Mouse (Mus musculus): ENCODE data around the gene Map3k13.
A peak's percentile ranks its signal among the peaks of the same experiment; 100 is the strongest.
"Not testable (repeated sequence)": the region's sequence is repeated elsewhere in the genome, so short reads cannot be mapped to it uniquely, and the experiment has no call there.

The Map3k13 gene

GRCm38 (mm10) chr16:21793875-21794696 is at the start of gene Map3k13:
Gene Map3k13, plus strand, starts transcription at chr16:21794346.
- DNase-seq (ENCODE audit: low spot score in 2 of 2), result peak; percentile 97 to 98

- DNase-seq (ENCODE audit: low spot score in 2 of 2), result no peak
These were observed 35.7 kb upstream of the Map3k13 start for GRCm38 (mm10) chr16:21758447-21758846.

- DNase-seq (ENCODE audit: low spot score in 2 of 2), result peak in 1 of 2 experiments; percentile 41
These were observed 25.9 kb upstream of the Map3k13 start for GRCm38 (mm10) chr16:21768255-21768654.

DNA sequence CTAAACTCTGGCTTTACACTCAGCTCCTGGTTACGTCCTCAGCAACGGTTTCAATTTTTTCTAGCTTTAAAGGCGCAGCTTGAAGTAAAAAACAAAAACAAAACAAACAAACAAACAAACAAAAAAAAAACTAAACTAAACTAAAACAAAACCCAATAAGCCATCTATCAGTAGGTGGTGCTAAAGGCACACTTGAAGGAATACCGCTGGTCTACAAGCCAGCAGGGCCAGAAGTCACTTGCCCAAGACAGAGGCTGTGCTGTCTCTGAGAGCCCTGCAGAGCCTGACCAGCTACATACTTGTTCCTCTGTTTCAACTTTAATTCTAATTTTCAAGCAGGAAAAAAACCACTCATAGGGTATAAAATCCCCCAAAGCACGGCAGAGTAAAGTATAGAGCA is 24.5 kb upstream of the Map3k13 start:
- DNase-seq (ENCODE audit: low spot score in 2 of 2), result no peak

- no peak for DNase-seq (ENCODE audit: low spot score in 2 of 2)
These were observed 19.4 kb upstream of the Map3k13 start for GRCm38 (mm10) chr16:21774725-21775124.

- no peak for DNase-seq (ENCODE audit: low spot score in 2 of 2)
These were observed 15.8 kb upstream of the Map3k13 start for GRCm38 (mm10) chr16:21778293-21778866.

GRCm38 (mm10) chr16:21779149-21779548 is 15.0 kb upstream of the Map3k13 start:
- no peak for DNase-seq (ENCODE audit: low spot score in 2 of 2)

DNA sequence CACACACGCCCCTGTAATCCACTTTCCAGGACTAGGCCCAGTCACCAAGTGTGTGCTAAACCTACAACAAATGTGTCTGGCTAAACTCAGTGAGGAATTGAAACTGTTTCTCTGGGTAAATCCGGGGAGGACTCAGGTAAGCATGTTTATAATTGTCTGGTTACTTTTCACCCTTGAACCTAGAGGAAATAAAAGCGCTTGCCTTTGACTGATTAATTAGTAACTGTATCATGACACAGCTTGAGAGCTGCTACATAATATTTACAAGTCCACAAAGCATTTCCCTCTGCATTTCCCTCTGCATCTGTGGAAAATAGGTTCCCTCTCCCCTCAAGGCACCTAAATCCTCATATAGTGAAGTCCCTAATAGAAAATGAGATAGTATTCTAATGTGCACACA is 12.9 kb upstream of the Map3k13 start:
- DNase-seq (ENCODE audit: low spot score in 2 of 2), result no peak

DNA sequence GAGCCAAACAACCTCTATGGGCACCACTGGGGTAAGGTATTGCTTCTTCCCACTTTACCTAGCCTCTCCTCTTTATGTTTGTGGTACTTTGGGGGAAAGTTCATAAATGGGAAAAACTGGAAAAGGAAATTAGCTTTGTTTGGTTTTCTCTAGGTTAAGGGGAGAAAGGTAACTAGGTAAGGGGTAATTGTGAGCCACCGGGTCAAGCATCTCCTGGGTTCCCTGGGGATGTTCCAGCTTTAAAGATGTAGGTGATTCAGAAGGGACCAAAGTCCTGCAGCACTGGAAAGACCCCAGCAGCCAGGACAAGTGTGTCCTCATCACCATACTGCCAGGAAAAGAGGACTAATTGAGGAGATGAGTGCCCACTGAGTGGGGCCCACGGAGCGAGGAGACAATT is 12.3 kb upstream of the Map3k13 start:
- DNase-seq (ENCODE audit: low spot score in 2 of 2), result no peak

GRCm38 (mm10) chr16:21782807-21783206 is 11.3 kb upstream of the Map3k13 start:
- DNase-seq (ENCODE audit: low spot score in 2 of 2), result no peak

DNA sequence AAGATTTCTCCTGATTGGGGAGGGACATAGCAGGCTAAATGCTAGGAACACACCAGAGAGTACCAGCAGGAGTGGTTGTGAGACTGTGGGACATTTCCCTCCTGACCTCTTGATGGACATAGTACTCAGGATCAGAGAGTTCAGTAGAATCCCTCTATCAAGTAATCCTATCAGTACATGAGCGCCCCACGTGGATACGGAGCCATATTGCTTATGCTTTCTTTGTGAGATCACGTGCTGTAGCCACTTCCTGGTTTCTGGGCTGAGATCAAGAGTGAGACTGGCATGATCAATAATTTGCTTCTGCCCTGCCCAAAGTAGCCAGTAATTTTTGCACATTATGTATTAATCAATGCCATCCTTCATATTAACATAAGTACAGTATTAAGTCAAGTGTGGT is 9.1 kb upstream of the Map3k13 start:
- no peak for DNase-seq (ENCODE audit: low spot score in 2 of 2)

DNA sequence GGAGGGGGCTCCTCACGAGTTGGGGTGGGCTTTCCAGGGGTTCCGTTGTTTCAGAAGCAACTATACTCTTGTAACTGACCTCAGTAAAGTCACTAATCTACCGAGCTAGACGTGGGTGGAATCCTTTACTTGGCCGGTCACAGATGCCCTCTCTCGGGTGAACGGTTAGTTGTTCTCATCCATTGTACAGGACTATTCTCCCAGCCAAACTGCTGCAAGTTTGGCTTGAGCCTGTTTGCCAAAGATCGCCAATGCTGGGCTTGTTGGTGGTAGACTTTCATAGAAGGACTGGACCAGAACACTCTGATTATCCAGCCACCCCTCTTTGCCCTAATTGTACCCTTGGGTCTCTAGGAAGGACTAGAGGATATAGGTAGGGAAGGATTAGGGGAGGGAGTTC is 7.8 kb upstream of the Map3k13 start:
- DNase-seq (ENCODE audit: low spot score in 2 of 2), result no peak

DNA sequence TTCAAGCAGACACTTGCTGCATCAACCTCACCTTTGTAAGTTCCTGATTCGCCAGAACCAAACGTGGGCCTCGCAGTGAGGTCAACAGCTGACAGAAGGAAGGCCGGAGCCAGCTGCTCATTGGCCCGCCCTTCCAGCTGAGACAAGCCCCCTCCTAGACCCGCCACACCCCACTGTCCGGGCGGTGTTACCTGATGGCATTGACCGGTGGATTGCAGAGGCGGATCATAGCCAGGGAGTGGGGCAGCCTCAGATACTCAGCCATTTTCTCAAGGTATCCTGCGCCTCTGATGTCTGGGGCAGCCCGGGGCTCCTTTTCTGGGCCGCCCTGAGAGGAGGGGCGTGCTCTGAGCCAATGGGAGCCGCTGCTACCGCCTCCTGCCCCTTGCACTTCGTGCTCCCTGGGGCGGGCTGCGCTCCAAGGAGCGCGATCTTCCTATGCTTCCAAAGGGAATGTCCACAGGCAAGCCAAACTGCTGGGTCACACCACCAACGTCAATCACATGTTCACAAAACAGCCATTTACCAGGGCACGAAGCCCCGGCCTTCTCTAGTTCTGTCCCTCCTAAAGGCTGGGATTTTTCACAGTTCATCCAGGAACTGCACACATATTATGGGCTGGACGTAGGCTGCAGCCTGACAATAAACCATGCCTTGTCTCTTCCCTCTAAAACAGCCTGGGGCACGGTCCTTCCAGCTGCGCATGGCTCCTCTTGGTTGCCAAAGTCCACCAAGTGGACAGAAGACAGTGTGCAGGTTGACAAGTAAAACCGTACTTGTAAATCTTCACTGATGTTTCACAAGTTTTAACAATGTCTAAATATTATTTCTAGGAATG is 6.4 kb upstream of the Map3k13 start, which contains the start of gene Ehhadh:
Ehhadh (minus strand) TSS at position 292 of the 838 bp plus-strand sequence.
- peak; percentile 46 to 48 for DNase-seq (ENCODE audit: low spot score in 2 of 2)

DNA sequence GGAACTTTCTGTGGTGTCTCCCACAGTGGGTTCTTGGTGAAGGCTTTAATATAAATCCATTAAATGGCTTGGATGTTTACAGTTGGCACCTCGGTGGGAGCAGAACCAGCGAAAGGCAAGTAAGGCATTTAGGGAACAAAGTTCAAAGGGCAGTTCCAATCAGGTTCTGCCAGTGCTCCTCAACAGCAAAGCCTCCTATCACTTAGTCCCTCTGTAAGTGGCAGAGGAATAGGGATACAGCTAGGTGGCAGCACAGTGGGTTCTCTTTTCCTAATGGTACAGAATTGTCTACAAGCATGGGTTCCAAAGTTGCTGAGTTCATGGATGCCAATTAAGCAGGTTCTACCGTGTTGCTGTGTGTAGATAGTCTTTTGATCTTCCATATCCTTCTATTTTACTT is 5.6 kb upstream of the Map3k13 start:
- no peak for DNase-seq (ENCODE audit: low spot score in 2 of 2)

- no peak for DNase-seq (ENCODE audit: low spot score in 2 of 2)
These were observed 5.0 kb upstream of the Map3k13 start for GRCm38 (mm10) chr16:21789180-21789579.

DNA sequence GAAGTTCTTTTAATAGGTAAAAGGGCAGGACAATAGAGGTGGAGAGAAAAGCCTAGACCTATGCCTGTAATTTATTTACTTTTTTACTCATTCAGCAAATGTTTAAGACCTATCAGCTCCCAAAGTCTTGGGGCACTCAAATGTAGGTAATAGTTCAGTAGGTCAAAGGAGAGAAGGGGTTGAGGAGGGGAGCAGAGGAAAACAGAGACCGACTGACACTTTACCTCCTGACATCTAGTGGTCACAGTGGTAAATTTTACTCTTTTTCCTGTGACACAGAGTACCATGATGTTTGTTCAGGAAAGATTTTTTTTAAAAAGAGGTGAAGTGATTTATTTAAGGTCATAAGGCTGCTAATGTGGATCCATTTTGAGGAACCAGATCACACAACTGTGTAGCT is 3.7 kb upstream of the Map3k13 start:
- DNase-seq (ENCODE audit: low spot score in 2 of 2), result no peak

GRCm38 (mm10) chr16:21791779-21792178 is 2.4 kb upstream of the Map3k13 start:
- no peak for DNase-seq (ENCODE audit: low spot score in 2 of 2)

DNA sequence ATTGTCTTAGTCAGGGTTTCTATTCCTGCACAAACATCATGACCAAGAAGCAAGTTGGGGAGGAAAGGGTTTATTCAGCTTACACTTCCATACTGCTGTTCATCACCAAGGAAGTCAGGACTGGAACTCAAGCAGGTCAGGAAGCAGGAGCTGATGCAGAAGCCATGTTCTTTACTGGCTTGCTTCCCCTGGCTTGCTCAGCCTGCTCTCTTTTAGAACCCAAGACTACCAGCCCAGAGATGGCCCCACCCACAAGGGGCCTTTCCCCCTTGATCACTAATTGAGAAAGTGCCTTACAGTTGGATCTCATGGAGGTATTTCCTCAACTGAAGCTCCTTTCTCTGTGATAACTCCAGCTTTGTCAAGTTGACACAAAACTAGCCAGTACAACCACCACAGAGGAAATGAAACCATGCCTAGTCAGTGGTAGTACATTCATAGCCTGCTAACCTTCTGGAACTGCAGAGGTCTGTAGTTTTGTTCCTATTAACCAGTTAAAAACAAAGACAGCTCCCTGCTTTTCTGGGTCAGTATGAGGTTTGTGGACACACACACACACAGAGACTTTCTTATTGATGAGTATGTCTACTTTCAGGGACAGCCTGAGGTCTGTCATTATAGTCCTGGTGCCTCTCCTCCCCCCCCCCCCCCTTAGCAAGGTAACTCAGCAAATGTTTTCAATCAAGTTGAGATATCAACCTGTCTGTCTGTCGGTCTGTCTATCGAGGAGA is 901 bp upstream of the Map3k13 start:
- DNase-seq (ENCODE audit: low spot score in 2 of 2), result not testable (repeated sequence)

- no peak for DNase-seq (ENCODE audit: low spot score in 2 of 2)
These were observed 525 bp downstream of the Map3k13 start for GRCm38 (mm10) chr16:21794697-21795045.

GRCm38 (mm10) chr16:21795071-21795470 is 925 bp downstream of the Map3k13 start:
- DNase-seq (ENCODE audit: low spot score in 2 of 2), result no peak

GRCm38 (mm10) chr16:21804258-21804657 is 10.1 kb downstream of the Map3k13 start:
- DNase-seq (ENCODE audit: low spot score in 2 of 2), result no peak

DNA sequence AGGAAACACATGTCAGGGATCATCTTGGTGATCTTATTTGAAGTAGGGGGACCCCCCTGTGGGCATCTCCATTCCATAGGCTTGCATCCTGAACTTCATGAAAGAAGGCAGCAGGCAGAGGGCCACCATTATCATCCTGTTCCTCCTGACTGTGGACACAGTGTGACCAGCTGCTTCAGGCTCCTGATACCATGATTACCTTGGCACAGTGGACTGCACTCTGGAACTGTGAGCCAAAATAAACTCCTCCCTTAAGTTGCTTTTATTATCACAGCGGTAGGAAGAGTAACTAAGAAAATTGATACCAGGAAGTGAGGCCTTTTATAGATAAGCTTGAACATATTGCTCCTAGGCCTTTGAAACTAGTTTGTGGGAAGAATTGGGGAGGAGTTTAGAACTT is 12.7 kb downstream of the Map3k13 start:
- DNase-seq (ENCODE audit: low spot score in 2 of 2), result no peak
